Mouse (Mus musculus): ENCODE data around the gene Filip1.

Gene Filip1

GRCm38 (mm10) chr9:79825526-79825925, 187.1 kb downstream of the Filip1 start:
- DNase-seq (ENCODE audit: low read depth): no peak

GRCm38 (mm10) chr9:79823856-79824255, 188.8 kb downstream of the Filip1 start:
- no peak for DNase-seq (ENCODE audit: low read depth)

- DNase-seq (ENCODE audit: low read depth): no peak
Measured at GRCm38 (mm10) chr9:79823438-79823837, 189.2 kb downstream of the Filip1 start.

GRCm38 (mm10) chr9:79816464-79816863, 196.2 kb downstream of the Filip1 start:
- DNase-seq (ENCODE audit: low read depth): no peak

GRCm38 (mm10) chr9:79816013-79816412, 196.6 kb downstream of the Filip1 start:
- DNase-seq (ENCODE audit: low read depth): peak; percentile 56

GRCm38 (mm10) chr9:79814592-79814991, 198.1 kb downstream of the Filip1 start:
- DNase-seq (ENCODE audit: low read depth): no peak

GRCm38 (mm10) chr9:79810969-79811902, 201.4 kb downstream of the Filip1 start:
- DNase-seq (ENCODE audit: low read depth): no peak

GRCm38 (mm10) chr9:79810534-79810933, 202.1 kb downstream of the Filip1 start:
- DNase-seq (ENCODE audit: low read depth): peak; percentile 15

- DNase-seq (ENCODE audit: low read depth): no peak
Measured at GRCm38 (mm10) chr9:79809411-79809810, 203.2 kb downstream of the Filip1 start.

- DNase-seq (ENCODE audit: low read depth): no peak
Measured at GRCm38 (mm10) chr9:79807178-79807577, 205.5 kb downstream of the Filip1 start.

- peak; percentile 80 for DNase-seq (ENCODE audit: low read depth)
Measured at GRCm38 (mm10) chr9:79806317-79807075, 206.2 kb downstream of the Filip1 start.

GRCm38 (mm10) chr9:79805426-79805825, 207.2 kb downstream of the Filip1 start:
- DNase-seq (ENCODE audit: low read depth): no peak

GRCm38 (mm10) chr9:79796461-79797135, 216.1 kb downstream of the Filip1 start:
- no peak for DNase-seq (ENCODE audit: low read depth)

- DNase-seq (ENCODE audit: low read depth): peak; percentile 77
Measured at GRCm38 (mm10) chr9:79795076-79795475, 217.6 kb downstream of the Filip1 start.

GRCm38 (mm10) chr9:79792841-79793835, 219.5 kb downstream of the Filip1 start, which contains the start of gene Tmem30a:
Gene Tmem30a, minus strand, starts transcription at chr9:79793507.
- DNase-seq (ENCODE audit: low read depth): peak; percentile 97

- DNase-seq (ENCODE audit: low read depth): no peak
Measured at GRCm38 (mm10) chr9:79785794-79786085, 226.9 kb downstream of the Filip1 start.

- no peak for DNase-seq (ENCODE audit: low read depth)
Measured at GRCm38 (mm10) chr9:79784934-79785793, 227.5 kb downstream of the Filip1 start.

- no peak for DNase-seq (ENCODE audit: low read depth)
Measured at GRCm38 (mm10) chr9:79784439-79784838, 228.2 kb downstream of the Filip1 start.

GRCm38 (mm10) chr9:79779354-79779753, 233.3 kb downstream of the Filip1 start:
- peak; percentile 65 for DNase-seq (ENCODE audit: low read depth)

- no peak for DNase-seq (ENCODE audit: low read depth)
Measured at GRCm38 (mm10) chr9:79766991-79767545, 245.6 kb downstream of the Filip1 start.
